Mouse (Mus musculus) kidney, postnatal 10 days (tissue): ENCODE measurements around the gene Ccdc34.

ENCODE experiments used
- DNase-seq: peaks from one replicate; pipeline ENCODE4 v3.0.0; 2021; ENCODE audit warnings: mixed read lengths

Ccdc34 gene

DNA sequence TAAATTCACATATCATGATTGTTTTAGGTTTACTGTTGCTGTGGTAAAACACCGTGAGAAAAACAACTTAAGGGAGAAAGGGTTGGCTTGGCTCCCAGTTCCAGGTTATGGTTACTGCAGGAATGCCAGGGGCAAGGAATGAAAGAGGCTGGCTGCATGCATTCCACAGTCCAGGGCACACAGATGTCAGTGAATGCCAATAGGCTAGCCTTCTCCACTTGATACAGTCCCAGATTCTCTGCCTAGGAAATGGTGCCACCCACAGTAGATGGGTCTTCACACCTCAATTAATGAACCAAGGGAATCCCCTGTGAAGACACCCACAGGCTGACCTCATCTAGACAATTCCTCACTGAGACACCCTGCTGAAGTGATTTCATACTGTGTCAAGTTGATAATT, 12.9 kb upstream of the Ccdc34 start:
- peak; percentile 39 for DNase-seq

GRCm38 (mm10) chr2:110005164-110005563, 12.5 kb upstream of the Ccdc34 start:
- no peak for DNase-seq

DNA sequence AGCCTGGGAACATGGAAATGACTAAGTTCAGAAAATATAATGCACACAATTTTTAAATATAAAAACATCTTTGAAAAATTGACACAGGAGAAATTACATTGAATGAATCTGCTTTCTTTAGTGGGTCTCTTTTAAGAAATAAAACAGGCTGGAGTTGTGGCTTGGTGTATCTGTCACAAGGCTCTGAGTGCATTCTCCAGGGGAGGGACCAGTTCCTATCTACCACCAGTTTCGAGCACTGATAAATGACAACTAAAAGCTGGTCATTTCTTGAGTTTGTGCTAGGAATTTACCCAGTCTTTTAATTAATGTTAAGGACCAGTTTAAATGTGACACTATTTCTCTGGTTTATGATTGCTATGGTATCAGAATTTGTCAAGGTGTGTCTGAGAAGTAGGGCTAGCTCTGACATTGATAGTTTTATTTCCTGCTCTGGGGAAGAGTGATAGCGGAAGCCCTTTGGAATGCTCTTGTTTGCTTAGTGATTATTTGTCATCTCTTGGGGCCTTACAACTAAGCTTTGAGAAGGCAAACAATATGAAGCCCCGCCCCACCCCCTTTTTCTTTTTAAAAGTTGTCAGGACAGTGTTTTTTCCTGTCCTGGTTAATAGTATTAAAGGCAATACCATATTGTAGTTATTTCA, 11.9 kb upstream of the Ccdc34 start:
- DNase-seq: no peak

DNA sequence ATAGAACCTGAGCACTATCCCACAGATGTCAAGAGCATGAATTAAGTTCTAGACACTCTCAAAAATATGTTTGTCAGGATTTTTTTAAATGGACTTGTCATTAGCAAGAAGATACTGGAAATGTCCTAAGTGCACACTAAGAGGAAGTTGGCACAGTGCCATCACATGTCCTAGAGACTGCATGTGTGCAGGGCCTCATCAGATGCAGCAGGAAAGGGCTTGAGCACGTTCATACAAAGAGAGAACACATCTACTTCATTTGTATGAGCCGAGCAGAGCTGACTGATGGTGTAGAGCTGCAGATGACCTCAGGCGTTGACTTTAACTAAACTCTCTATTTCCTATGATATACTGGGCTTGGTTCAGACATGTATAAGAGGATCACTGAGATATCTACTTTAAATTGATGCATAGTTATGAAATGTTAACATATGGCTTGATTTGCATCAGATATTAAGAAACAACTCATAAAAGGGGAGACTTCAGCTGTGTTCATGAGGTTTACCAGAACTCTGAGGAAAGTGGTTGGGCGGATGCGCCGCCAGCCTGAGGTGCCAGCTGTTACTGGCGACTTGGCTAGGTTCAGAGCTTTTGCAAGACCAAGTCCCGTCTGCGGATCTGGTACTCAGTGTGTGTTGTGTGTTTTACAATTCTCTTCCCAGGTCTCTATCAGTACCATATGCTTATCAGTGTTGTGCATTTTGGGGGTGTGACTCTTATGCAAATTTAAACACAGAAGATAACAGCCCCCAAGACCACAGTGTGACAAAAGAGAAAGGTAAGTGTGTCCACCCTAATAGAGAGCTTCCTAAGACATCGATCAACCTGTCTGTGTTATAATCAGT, 10.0 kb upstream of the Ccdc34 start:
- DNase-seq: no peak

GRCm38 (mm10) chr2:110009449-110009848, 8.2 kb upstream of the Ccdc34 start:
- no peak for DNase-seq

- DNase-seq: no peak
Observed at GRCm38 (mm10) chr2:110012184-110012725, 5.4 kb upstream of the Ccdc34 start.

GRCm38 (mm10) chr2:110017087-110017486, 530 bp upstream of the Ccdc34 start:
- no peak for DNase-seq

DNA sequence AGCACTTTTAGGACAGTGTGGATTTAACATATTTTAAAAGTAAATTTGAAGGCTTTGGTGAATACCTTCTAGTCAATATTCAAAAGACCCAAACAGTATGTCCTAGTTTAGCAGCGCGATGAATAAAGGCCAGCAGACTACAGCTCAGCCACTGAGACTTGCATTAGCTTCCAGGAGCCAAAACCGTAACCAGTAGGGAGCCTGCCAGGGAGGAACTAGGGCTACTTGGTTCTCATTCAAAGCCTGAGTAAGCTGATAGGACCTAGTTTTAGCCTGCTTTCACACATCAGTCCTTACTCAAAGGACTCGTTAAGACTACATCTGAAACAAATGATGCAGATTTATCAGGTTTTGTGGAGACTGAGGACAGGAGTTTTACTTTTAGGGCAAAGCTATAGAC, 2.0 kb downstream of the Ccdc34 start:
- no peak for DNase-seq

DNA sequence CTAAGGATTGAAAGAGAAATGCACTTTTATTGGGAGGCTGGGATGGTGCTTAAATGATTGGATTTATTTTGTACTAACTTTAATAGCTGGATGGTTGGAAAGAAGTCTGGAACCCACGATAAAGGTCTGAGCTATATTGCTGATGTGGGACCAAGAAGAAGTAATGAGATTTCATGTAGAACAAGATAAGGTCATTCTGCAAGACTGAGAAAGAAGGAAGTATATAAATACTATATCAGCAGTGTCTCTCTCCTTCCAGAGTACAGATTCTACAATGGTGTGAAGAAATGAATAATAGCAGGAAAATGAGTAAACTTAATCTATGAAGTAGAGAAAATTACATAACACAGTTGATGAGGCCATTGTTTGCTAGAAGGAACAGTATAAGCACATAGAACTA, 2.8 kb downstream of the Ccdc34 start:
- no peak for DNase-seq

GRCm38 (mm10) chr2:110036265-110036664, 18.6 kb downstream of the Ccdc34 start:
- no peak for DNase-seq

GRCm38 (mm10) chr2:110036665-110037064, 19.0 kb downstream of the Ccdc34 start:
- DNase-seq: no peak

DNA sequence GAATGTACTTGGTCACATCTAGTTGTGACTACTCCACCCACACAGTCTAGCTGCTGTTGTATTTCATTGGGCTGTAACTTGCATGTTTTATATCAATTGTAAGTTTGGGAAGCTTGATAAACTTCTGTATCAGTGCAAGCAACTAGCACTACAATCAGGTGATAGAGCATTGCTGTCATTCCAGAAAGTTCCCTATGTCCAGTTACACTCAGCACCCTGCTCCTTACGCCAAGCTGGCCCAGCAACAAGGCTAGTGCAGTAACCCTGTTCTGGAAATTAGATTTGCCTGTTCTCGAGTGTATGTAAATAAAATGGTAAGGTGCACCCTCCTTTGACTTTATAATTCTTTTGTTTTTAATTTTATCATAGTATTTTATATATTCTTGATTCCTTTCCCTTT, 19.6 kb downstream of the Ccdc34 start:
- DNase-seq: no peak

DNA sequence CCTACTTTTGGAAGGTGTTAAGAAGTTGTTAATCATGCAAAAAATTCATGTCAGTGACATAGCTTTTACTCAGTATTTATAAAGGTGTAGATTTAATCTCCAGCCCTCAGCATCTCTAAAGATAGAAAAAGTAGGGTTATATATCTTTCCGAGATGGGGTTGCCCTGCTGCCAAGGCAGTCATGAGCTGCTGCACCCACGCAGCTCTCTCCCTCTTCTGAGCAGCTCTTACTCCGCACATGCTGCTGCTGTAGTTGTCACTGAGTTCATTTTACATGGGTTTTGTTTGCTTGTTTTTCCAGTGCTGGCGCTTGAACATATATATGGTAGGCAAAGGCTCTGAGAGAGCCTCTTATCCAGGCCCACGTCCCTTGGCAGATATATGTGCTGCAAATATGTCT, 20.7 kb downstream of the Ccdc34 start:
- no peak for DNase-seq

- DNase-seq: no peak
Observed at GRCm38 (mm10) chr2:110042861-110043760, 25.5 kb downstream of the Ccdc34 start.

DNA sequence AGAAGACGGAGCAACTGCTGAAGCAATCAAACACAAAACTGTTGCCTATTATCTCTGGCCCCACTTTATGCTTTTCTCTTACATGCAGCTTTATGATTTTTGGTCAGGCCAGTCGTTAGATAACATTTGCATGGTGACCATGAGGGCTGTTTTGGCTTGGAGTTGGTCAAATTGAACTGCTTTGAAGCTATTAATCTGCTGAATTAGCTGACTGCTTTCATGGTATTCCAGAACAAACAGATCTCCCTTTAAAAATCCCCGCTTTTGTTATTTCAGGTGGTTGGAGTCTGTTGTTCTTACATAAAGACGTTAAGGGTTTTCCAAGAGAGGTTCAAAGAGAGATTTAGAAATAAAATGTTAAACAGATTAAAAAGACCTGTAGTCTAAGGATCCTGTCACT, 40.8 kb downstream of the Ccdc34 start:
- no peak for DNase-seq

GRCm38 (mm10) chr2:110063131-110063530, 45.5 kb downstream of the Ccdc34 start:
- DNase-seq: no peak

GRCm38 (mm10) chr2:110068916-110069315, 51.3 kb downstream of the Ccdc34 start:
- no peak for DNase-seq

DNA sequence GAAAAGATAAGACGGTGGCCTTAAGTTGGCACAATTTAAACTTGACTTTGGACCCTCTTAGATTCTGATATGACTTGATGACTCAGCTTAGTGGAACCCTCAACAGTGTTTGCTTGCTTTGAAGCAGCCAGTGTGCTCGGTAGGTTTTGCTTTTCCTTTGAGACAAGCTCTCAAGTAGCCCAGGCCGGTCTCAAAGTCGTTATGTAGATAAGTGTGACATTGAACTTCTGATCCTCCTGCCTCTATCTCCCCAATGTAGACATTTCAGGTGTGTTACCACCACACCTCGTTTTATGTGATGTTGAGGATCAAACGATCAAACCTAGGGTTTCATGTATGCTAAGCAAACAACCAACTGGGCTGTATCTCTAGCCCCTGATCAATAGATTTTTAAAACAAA, 55.4 kb downstream of the Ccdc34 start:
- DNase-seq: no peak

- no peak for DNase-seq
Observed at GRCm38 (mm10) chr2:110074646-110075452, 57.2 kb downstream of the Ccdc34 start.

- DNase-seq: no peak
Observed at GRCm38 (mm10) chr2:110077240-110077639, 59.6 kb downstream of the Ccdc34 start.

GRCm38 (mm10) chr2:110077655-110078054, 60.0 kb downstream of the Ccdc34 start:
- DNase-seq: no peak

DNA sequence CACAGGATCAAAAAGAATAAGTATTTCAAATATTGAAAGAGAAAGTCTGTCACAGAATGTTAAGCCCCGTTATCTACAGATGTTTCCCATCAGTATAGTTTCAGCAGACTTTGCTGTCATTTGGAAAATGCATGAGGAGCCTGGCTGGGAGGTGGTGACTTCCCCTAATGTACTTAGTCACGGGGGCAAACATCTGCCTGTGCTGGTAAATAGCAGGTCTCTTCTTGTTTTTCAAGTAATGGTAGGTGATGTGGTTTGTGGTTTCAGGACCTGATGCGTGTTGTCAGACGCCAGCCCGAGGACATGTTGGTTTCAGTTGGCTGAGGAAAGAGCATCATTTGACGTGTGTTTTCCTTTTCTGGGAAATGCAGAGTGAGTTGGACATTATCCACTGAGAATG, 62.9 kb downstream of the Ccdc34 start:
- DNase-seq: no peak
